Mouse (Mus musculus) ES-E14 (cell line): ENCODE measurements around the gene 2310046K23Rik. TPM values are rescaled to one million over a fixed set of nuclear protein-coding genes. Genes with fewer than 3 reads are reported as not detected.

Experiments
- DNase-seq: peaks from one replicate; pipeline ENCODE4 v3.0.0-alpha.2; 2013; ENCODE audit warnings: low read depth, low spot score
- H3K27ac ChIP-seq: 2 replicates; pipeline ENCODE4 v1.5.1; 2012; ENCODE audit warnings: low read depth, mild to moderate bottlenecking, low read length, moderate library complexity, mixed read lengths; ENCODE audit not compliant: poor library complexity, insufficient read depth, severe bottlenecking
- H3K36me3 ChIP-seq: 2 replicates; pipeline ENCODE4 v1.6.1; 2012; ENCODE audit warnings: mild to moderate bottlenecking, low read length, moderate library complexity, mixed read lengths; ENCODE audit not compliant: control insufficient read depth, poor library complexity, insufficient read depth, severe bottlenecking
- H3K4me1 ChIP-seq, 2 experiments: fragments of 150-350 bp in 1 of 2; sonication (generic) in 1 of 2; 2 replicates each; pipeline ENCODE4 v1.6.1; 2012; ENCODE audit warnings: low read length in 2 of 2, mild to moderate bottlenecking in 1 of 2, mixed read lengths in 1 of 2; ENCODE audit not compliant: control insufficient read depth in 2 of 2, insufficient read depth in 2 of 2, poor library complexity in 1 of 2
- H3K4me3 ChIP-seq, 2 experiments: fragments of 150-350 bp in 1 of 2; sonication (generic) in 1 of 2; 2 replicates each; pipeline ENCODE4 v1.5.1; 2012; ENCODE audit warnings: low read length in 2 of 2, low read depth in 1 of 2, mild to moderate bottlenecking in 1 of 2, mixed read lengths in 1 of 2; ENCODE audit not compliant: insufficient read depth in 1 of 2, poor library complexity in 1 of 2, severe bottlenecking in 1 of 2
- H3K9ac ChIP-seq: 2 replicates; pipeline ENCODE4 v1.6.1; 2012; ENCODE audit warnings: low read depth, mild to moderate bottlenecking, low read length, mixed read lengths; ENCODE audit not compliant: poor library complexity, insufficient read depth, severe bottlenecking
- H3K9me3 ChIP-seq: fragments of 150-350 bp; sonication (generic); 2 replicates; pipeline ENCODE4 v1.6.1; 2012; ENCODE audit warnings: low read depth, mild to moderate bottlenecking, low read length; ENCODE audit not compliant: control insufficient read depth, insufficient read depth
- CHD2 ChIP-seq: IDR thresholded peaks from 2 replicates; pipeline ENCODE4 v1.6.1; 2014; ENCODE audit warnings: mild to moderate bottlenecking, low read depth, low read length, inconsistent platforms
- HCFC1 ChIP-seq: IDR thresholded peaks from 2 replicates; pipeline ENCODE4 v1.6.1; 2012; ENCODE audit warnings: low read length, inconsistent platforms, borderline replicate concordance; ENCODE audit not compliant: insufficient read depth
- MAFK ChIP-seq: IDR thresholded peaks from 2 replicates; pipeline ENCODE4 v1.6.1; 2014; ENCODE audit warnings: mild to moderate bottlenecking, low read depth, low read length, inconsistent platforms; ENCODE audit not compliant: insufficient read depth
- ZC3H11A ChIP-seq: IDR thresholded peaks from 2 replicates; pipeline ENCODE4 v1.6.1; 2012; ENCODE audit warnings: low read depth, mild to moderate bottlenecking, inconsistent platforms, low read length, borderline replicate concordance
- ZNF384 ChIP-seq: IDR thresholded peaks from 2 replicates; pipeline ENCODE4 v1.6.1; 2012; ENCODE audit warnings: low read depth, low read length, inconsistent platforms
- in situ Hi-C, 2 experiments: fragments of 600-800 bp; cut with MboI; formaldehyde crosslinking; loops; one replicate each; pipeline ENCODE4 v1.15.1; 2025; ENCODE audit warnings: low sequenced_read_pairs in 2 of 2, inconsistent platforms in 1 of 2; ENCODE audit not compliant: unreplicated experiment in 2 of 2
- total RNA-seq: library from RNA; depleted of rRNA; stranded (reverse); fragments of 300-350 nt; gene quantifications from 2 replicates; pipeline ENCODE4 v1.2.3, GENCODE M21; 2012

2310046K23Rik gene
- total RNA-seq, 1 experiment = not detected

DNA sequence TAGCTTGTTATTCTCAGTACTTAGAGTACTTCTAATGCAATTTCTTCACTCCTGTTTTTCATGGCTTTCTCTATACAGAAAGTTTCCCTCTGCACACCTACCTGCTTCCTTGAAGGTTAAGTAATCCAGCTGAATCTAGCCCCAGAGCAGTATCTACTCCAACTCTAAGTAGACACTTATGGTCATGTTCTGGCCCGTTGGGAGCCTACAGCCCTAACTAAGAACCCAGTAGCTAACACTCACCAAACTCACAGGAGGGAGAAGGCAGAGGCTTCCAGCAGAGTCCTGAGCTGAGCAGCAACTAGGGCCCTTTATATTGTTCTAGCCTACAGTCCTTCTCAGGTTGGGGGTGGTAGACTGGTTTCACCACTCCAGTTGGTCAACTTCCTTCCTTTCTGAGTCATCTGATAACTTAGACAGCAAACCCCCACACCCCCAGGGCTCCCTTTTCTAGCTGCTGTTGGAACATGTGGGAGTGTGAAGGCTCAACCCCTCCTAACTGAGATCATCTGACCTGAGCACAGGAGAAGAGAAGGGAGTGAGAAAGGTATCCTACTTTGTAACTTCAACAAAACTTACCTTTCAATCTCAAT, 39.2 kb upstream of the 2310046K23Rik start, which contains the start of gene Ivl:
TSS of gene Ivl (minus strand) at position 287 of the 593 bp plus-strand sequence.
- no peaks in the 10 kb centered on the region for H3K9me3 ChIP-seq
- H3K27ac ChIP-seq = no peak within 1 kb of the TSS
- TF ChIP-seq HCFC1 = no peak
- TF ChIP-seq MAFK = no peak
- no peak for TF ChIP-seq CHD2
- no peak for TF ChIP-seq ZC3H11A
- no peak for TF ChIP-seq ZNF384
- in situ Hi-C loops = no loop called here
- H3K9ac ChIP-seq = no peak within 1 kb of the TSS
- H3K4me3 ChIP-seq = no peak within 1 kb of the TSS
- H3K4me1 ChIP-seq = no peaks in the 10 kb centered on the region
- DNase-seq = no peak
- no peaks in the 10 kb centered on the region for H3K36me3 ChIP-seq

DNA sequence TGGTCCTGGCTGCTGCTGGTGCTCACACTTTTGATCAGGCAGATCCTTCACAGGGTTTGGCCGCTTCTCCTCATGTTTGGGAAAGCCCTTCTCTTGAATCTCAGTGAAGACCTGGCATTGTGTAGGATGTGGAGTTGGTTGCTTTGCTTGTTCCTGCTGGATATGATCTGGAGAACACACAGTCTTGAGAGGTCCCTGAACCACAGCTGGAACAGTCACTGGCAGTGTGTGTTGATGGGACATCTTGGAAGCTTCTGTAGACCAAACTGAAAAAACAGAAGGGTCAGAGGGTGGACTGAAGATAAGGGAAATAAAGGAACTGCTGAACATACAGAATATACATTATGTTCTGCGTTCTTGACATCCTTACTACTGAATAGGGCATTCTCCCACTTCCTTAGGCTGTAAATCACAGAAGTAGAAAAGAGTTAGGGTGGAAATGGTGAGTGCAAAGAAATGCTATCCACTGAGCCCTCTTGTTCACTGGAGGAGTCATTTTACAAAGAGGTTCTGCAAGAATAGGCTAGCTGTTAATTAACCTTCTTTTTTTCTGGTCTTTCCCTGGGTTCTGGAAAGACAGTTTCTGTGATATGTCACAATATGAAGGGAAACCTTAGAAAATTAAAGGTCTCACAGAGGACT, 38.3 kb upstream of the 2310046K23Rik start:
- Histone ChIP-seq H3K4me3 (no peak overlapping the region), H3K27ac (no peak overlapping the region), H3K36me3 (no peaks in the 10 kb centered on the region), H3K9me3 (no peaks in the 10 kb centered on the region), H3K4me1 (no peaks in the 10 kb centered on the region), H3K9ac (no peak overlapping the region)
- in situ Hi-C loops = no loop called here
- TF ChIP-seq CHD2 (no peak), ZNF384 (no peak), ZC3H11A (no peak), HCFC1 (no peak), MAFK (no peak)
- no peak for DNase-seq

DNA sequence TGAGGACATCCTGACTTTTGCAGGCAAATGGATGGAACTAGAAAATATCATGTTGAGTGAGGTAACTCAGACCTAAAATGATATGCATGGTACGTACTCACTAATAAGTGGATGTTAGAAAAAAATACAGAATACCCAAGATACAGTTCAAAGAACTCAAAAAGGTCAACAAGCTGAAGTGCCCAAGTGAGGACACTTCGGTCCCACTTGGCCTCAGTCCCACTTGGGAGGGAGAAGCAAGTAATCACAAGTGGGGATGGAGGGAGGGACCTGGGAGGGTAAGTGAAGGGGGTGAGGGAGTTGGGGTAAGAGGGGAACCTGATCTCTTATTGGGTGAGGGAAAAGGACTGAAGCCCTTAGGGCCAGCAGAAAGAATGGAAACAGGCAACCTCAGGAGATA, 34.4 kb upstream of the 2310046K23Rik start:
- H3K9me3 ChIP-seq = no peaks in the 10 kb centered on the region
- in situ Hi-C loops = no loop called here
- DNase-seq = no peak
- no peak overlapping the region for H3K9ac ChIP-seq
- H3K36me3 ChIP-seq = no peaks in the 10 kb centered on the region
- TF ChIP-seq CHD2 (no peak), ZNF384 (no peak), ZC3H11A (no peak), MAFK (no peak), HCFC1 (no peak)
- no peak overlapping the region for H3K27ac ChIP-seq
- no peak overlapping the region for H3K4me3 ChIP-seq
- no peaks in the 10 kb centered on the region for H3K4me1 ChIP-seq

DNA sequence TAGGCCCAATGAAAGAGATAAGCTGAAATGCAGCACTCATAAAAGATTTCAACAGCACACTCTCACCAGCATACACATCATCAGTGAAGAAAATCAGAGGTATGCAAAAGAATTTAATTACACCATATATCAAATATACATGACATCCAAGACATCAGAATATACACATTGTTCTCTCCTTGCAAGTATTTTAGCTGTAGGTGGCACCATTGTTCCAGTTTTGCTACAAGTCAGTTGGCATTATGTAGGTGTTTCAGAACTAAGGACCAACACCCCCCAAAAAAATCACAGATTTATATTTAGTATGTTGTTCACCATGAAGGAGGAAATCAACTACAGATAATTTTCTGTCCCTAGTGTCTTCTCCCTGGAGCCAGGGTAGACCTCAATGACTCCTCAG, 31.1 kb upstream of the 2310046K23Rik start:
- DNase-seq = no peak
- Histone ChIP-seq H3K27ac (no peak overlapping the region), H3K4me1 (no peaks in the 10 kb centered on the region), H3K4me3 (no peak overlapping the region), H3K9ac (no peak overlapping the region), H3K9me3 (no peaks in the 10 kb centered on the region), H3K36me3 (no peaks in the 10 kb centered on the region)
- in situ Hi-C loops = no loop called here
- TF ChIP-seq CHD2 = no peak
- TF ChIP-seq ZNF384 = no peak

- DNase-seq = peak; percentile 8
- in situ Hi-C loops = no loop called here
- H3K4me1 ChIP-seq = no peaks in the 10 kb centered on the region
- H3K36me3 ChIP-seq = no peaks in the 10 kb centered on the region
- no peak overlapping the region for H3K4me3 ChIP-seq
- H3K9ac ChIP-seq = no peak overlapping the region
- no peak for TF ChIP-seq MAFK
- TF ChIP-seq CHD2 = no peak
- TF ChIP-seq ZNF384 = no peak
- TF ChIP-seq ZC3H11A = no peak
- TF ChIP-seq HCFC1 = no peak
- no peak overlapping the region for H3K27ac ChIP-seq
- H3K9me3 ChIP-seq = no peaks in the 10 kb centered on the region
These were observed 22.0 kb downstream of the 2310046K23Rik start for GRCm38 (mm10) chr3:92512325-92512724.
